Mouse (Mus musculus): ENCODE measurements around the gene Itga5. TPM values are rescaled to one million over a fixed set of nuclear protein-coding genes. Genes with fewer than 3 reads are reported as not detected.

The Itga5 gene
- polyA plus RNA-seq, 1 experiment from 2014 or later: 28.6 TPM

DNA sequence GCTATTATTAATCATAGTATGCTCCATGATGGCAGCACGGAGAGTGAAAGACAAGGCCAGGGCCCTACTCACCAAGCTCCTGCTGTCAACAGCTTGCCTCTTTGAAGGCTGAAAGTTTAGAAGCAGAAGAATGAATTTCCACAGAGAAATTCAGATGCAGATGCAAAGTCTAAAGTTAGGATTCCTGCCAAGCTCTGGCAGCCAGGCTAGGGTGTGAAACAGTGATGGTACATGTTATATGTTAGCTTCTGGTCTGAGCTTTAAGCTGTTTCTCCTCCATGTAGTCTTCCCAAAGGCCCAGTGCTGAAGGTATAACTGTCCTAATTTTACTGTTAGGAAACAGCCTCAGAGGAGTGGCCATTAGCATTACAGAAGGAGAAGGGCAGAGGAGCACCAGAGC is 2.6 kb upstream of the Itga5 start:
- Histone ChIP-seq H3K27ac (replicated peaks; ENCODE audit: low read depth, low read length) (no peak overlapping the region), H3K4me3 (ENCODE audit: low read depth, low read length) (no peak overlapping the region), H3K9me3 (ENCODE audit: control insufficient read depth, low read length) (no peaks in the 10 kb centered on the region), H3K4me1 (ENCODE audit: control insufficient read depth, insufficient read depth, low read length) (peaks cover 7% of the 10 kb centered on the region; the same call in 1 of the 2 replicates), H3K36me3 (ENCODE audit: control insufficient read depth, insufficient read depth, low read length) (no peaks in the 10 kb centered on the region), H3K9ac (ENCODE audit: low read length) (no peak overlapping the region), H3K4me2 (ENCODE audit: low read depth, severe bottlenecking) (no peak overlapping the region), H3K27me3 (ENCODE audit: control insufficient read depth, insufficient read depth, low read length) (no peaks in the 10 kb centered on the region)
- 78% methylated on average over 1 of the region's 1 CpGs for WGBS
- DNase-seq (ENCODE audit: low spot score) (no peak), ATAC-seq (ENCODE audit: insufficient number of reproducible peaks, low FRiP score, low TSS enrichment, low read depth) (no peak)

GRCm38 (mm10) chr15:103368179-103368940 is 1.8 kb upstream of the Itga5 start:
- H3K4me2 ChIP-seq (ENCODE audit: low read depth, severe bottlenecking): no peak overlapping the region
- no peaks in the 10 kb centered on the region for H3K9me3 ChIP-seq (ENCODE audit: control insufficient read depth, low read length)
- H3K36me3 ChIP-seq (ENCODE audit: control insufficient read depth, insufficient read depth, low read length): no peaks in the 10 kb centered on the region
- H3K4me1 ChIP-seq (ENCODE audit: control insufficient read depth, insufficient read depth, low read length): peaks cover 7% of the 10 kb centered on the region; the same call in 1 of the 2 replicates
- H3K27ac ChIP-seq (replicated peaks; ENCODE audit: low read depth, low read length): no peak overlapping the region
- H3K9ac ChIP-seq (ENCODE audit: low read length): no peak overlapping the region
- 82% methylated on average over 4 of the region's 4 CpGs for WGBS
- H3K27me3 ChIP-seq (ENCODE audit: control insufficient read depth, insufficient read depth, low read length): no peaks in the 10 kb centered on the region
- DNase-seq (ENCODE audit: low spot score): no peak
- no peak for ATAC-seq (ENCODE audit: insufficient number of reproducible peaks, low FRiP score, low TSS enrichment, low read depth)
- H3K4me3 ChIP-seq (ENCODE audit: low read depth, low read length): no peak overlapping the region

DNA sequence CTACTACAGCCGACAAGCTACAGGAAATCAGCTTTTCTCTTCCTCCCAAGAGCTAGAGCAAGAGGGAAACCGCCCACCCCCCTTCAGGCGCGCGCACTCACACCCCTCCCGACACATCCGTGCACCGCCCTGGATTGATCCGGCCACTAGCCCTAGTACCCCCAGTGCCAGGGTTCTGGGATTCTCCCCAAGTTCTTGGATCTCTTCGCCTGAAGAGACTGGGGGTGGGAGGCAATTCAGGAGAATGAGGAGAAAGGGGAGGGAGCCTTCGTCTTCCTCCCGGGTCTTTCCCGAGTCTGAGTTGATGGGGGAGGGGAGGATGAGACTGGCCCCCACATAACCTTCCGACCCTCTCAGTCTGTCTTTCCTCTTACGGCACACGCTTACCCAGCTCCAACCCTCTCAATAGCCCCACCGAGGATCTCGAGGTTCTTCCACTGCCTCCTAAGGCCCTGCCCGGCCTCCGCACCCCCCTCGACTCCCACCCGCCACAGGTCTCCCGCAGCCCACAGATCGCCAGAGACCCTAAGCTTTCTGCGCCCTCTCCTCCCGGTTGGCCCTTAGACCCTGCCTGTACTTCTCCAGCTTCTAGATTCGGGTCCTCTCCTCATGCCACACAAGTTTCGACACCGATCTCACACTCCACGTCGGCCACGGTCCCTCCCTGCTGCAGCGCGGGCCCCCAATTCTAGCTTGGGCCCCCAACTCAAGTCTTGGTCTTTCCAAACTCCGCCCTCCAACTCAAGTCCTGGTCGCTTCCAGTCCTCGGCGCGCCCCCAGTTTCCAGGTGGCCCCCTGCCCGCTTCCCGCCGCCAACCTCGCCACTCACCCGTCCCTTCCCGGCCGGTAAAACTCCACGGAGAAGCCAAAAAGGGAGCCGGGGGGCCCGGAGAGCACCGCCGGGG is 840 bp downstream of the Itga5 start:
- Histone ChIP-seq H3K9me3 (ENCODE audit: control insufficient read depth, low read length) (no peaks in the 10 kb centered on the region), H3K4me2 (ENCODE audit: low read depth, severe bottlenecking) (peak overlapping the region; percentile 62), H3K9ac (ENCODE audit: low read length) (peak overlapping the region; percentile 92), H3K36me3 (ENCODE audit: control insufficient read depth, insufficient read depth, low read length) (no peaks in the 10 kb centered on the region; the same call in 1 of the 2 replicates), H3K4me3 (ENCODE audit: low read depth, low read length) (peak overlapping the region; percentile 82), H3K4me1 (ENCODE audit: control insufficient read depth, insufficient read depth, low read length) (peaks cover 14% of the 10 kb centered on the region), H3K27me3 (ENCODE audit: control insufficient read depth, insufficient read depth, low read length) (no peaks in the 10 kb centered on the region), H3K27ac (replicated peaks; ENCODE audit: low read depth, low read length) (peak overlapping the region; percentile 71)
- ATAC-seq (ENCODE audit: insufficient number of reproducible peaks, low FRiP score, low TSS enrichment, low read depth): peak; percentile 57
- WGBS: under 1% methylated on average over 51 of the region's 51 CpGs
- DNase-seq (ENCODE audit: low spot score): peak; percentile 68

DNA sequence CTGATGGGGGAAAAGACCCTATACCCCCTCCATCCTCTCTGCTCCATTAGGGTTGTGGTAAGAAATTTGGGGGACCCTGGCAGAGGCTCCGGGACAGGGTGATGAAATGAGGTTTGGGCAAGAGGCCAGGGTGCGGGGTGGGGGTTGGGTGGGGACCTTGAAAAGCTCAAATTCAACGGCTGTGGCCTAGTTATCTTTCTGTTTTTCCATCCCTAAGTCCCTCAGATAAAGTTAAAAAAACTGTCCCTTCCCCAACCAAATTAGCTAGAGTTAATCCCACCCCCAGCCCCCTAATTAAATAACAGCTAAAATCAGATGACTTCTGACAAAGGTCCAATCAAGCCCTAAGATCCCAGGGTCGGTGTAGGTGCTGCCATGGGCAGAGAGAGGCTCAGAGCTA is 1.8 kb downstream of the Itga5 start:
- Histone ChIP-seq H3K27me3 (ENCODE audit: control insufficient read depth, insufficient read depth, low read length) (no peaks in the 10 kb centered on the region), H3K9ac (ENCODE audit: low read length) (no peak overlapping the region), H3K36me3 (ENCODE audit: control insufficient read depth, insufficient read depth, low read length) (no peaks in the 10 kb centered on the region; the same call in 1 of the 2 replicates), H3K4me2 (ENCODE audit: low read depth, severe bottlenecking) (peak overlapping the region; percentile 62), H3K4me1 (ENCODE audit: control insufficient read depth, insufficient read depth, low read length) (peaks cover 14% of the 10 kb centered on the region), H3K4me3 (ENCODE audit: low read depth, low read length) (peak overlapping the region; percentile 82), H3K27ac (replicated peaks; ENCODE audit: low read depth, low read length) (no peak overlapping the region), H3K9me3 (ENCODE audit: control insufficient read depth, low read length) (no peaks in the 10 kb centered on the region)
- ATAC-seq (ENCODE audit: insufficient number of reproducible peaks, low FRiP score, low TSS enrichment, low read depth) (no peak), DNase-seq (ENCODE audit: low spot score) (no peak)
- 44% methylated on average over 4 of the region's 4 CpGs for WGBS

DNA sequence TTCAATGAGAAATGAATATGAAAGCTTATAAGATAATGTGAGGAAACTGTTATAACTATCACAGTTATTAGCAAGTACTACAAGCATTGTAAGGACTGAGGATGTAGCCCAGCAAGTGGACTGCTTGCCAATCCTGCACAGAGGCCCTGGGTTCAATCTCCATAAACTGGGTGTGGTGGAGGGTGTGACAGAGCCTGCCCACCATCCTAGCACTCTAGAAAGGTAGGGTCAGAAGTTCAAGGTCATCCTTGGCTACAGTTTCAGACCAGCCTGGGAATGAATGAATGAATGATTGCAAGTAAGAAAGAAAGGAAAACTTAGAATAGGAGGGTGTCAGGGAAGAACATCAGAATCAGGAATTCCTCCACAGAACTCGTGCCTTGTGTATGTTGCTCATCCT is 2.8 kb downstream of the Itga5 start:
- Histone ChIP-seq H3K9ac (ENCODE audit: low read length) (no peak overlapping the region), H3K36me3 (ENCODE audit: control insufficient read depth, insufficient read depth, low read length) (no peaks in the 10 kb centered on the region; the same call in 1 of the 2 replicates), H3K27me3 (ENCODE audit: control insufficient read depth, insufficient read depth, low read length) (no peaks in the 10 kb centered on the region), H3K9me3 (ENCODE audit: control insufficient read depth, low read length) (no peaks in the 10 kb centered on the region), H3K4me2 (ENCODE audit: low read depth, severe bottlenecking) (no peak overlapping the region), H3K27ac (replicated peaks; ENCODE audit: low read depth, low read length) (no peak overlapping the region), H3K4me1 (ENCODE audit: control insufficient read depth, insufficient read depth, low read length) (peaks cover 19% of the 10 kb centered on the region), H3K4me3 (ENCODE audit: low read depth, low read length) (no peak overlapping the region)
- 69% methylated on average over 1 of the region's 1 CpGs for WGBS
- no peak for DNase-seq (ENCODE audit: low spot score)
- ATAC-seq (ENCODE audit: insufficient number of reproducible peaks, low FRiP score, low TSS enrichment, low read depth): no peak

DNA sequence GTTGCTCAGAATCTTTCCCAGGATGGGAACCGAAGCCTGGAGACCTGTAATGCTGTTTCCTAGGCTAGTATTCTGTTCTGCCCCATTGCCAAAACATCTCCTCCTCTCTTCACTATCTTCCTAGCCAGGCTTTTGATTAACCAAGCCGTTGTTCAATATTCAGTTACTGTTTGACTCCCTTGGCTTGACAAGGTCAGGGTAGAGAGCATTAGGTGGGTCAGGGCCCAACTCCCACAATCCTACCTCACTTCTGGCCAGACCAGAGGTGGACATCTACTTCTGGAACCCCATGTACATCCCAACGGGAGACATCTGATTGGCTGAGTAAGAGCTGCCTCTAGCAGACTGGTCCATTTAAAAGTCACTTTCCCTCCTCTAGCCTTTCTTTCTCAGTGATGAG is 3.6 kb downstream of the Itga5 start:
- no peak overlapping the region for H3K9ac ChIP-seq (ENCODE audit: low read length)
- DNase-seq (ENCODE audit: low spot score) (no peak), ATAC-seq (ENCODE audit: insufficient number of reproducible peaks, low FRiP score, low TSS enrichment, low read depth) (no peak)
- no peaks in the 10 kb centered on the region; the same call in 1 of the 2 replicates for H3K36me3 ChIP-seq (ENCODE audit: control insufficient read depth, insufficient read depth, low read length)
- H3K9me3 ChIP-seq (ENCODE audit: control insufficient read depth, low read length): no peaks in the 10 kb centered on the region
- H3K4me1 ChIP-seq (ENCODE audit: control insufficient read depth, insufficient read depth, low read length): peaks cover 26% of the 10 kb centered on the region
- H3K4me3 ChIP-seq (ENCODE audit: low read depth, low read length): no peak overlapping the region
- no peak overlapping the region for H3K27ac ChIP-seq (replicated peaks; ENCODE audit: low read depth, low read length)
- 95% methylated on average over 3 of the region's 3 CpGs for WGBS
- no peak overlapping the region for H3K4me2 ChIP-seq (ENCODE audit: low read depth, severe bottlenecking)
- H3K27me3 ChIP-seq (ENCODE audit: control insufficient read depth, insufficient read depth, low read length): no peaks in the 10 kb centered on the region

DNA sequence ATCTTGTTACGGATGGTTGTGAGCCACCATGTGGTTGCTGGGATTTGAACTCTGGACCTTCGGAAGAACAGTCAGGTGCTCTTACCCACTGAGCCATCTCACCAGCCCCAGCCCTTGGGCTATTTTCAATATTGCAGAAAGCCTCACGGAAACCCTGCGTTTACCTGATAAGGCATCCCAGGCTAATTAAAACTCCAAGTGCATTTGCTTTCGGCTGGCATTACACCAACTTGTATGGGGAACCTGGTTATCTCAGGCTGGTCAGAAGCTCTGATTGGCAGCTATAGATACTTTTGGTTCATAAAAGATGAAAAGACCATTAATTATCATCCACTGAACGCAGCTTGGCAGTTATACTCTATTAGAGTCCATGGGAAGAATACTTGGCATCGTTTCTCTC is 4.2 kb downstream of the Itga5 start:
- Histone ChIP-seq H3K27ac (replicated peaks; ENCODE audit: low read depth, low read length) (no peak overlapping the region), H3K9me3 (ENCODE audit: control insufficient read depth, low read length) (no peaks in the 10 kb centered on the region), H3K4me1 (ENCODE audit: control insufficient read depth, insufficient read depth, low read length) (peaks cover 26% of the 10 kb centered on the region), H3K9ac (ENCODE audit: low read length) (no peak overlapping the region), H3K36me3 (ENCODE audit: control insufficient read depth, insufficient read depth, low read length) (no peaks in the 10 kb centered on the region; the same call in 1 of the 2 replicates), H3K4me2 (ENCODE audit: low read depth, severe bottlenecking) (no peak overlapping the region), H3K4me3 (ENCODE audit: low read depth, low read length) (no peak overlapping the region), H3K27me3 (ENCODE audit: control insufficient read depth, insufficient read depth, low read length) (no peaks in the 10 kb centered on the region)
- ATAC-seq (ENCODE audit: insufficient number of reproducible peaks, low FRiP score, low TSS enrichment, low read depth) (no peak), DNase-seq (ENCODE audit: low spot score) (no peak)
- WGBS: 90% methylated on average over 6 of the region's 7 CpGs

GRCm38 (mm10) chr15:103361269-103361668 is 5.3 kb downstream of the Itga5 start:
- 36% methylated on average over 1 of the region's 1 CpGs for WGBS

More at GRCm38 (mm10) chr15:103361269-103361668, 5.3 kb downstream of the Itga5 start:
- ATAC-seq (ENCODE audit: insufficient number of reproducible peaks, low FRiP score, low TSS enrichment, low read depth) (no peak), DNase-seq (ENCODE audit: low spot score) (no peak)
- Histone ChIP-seq H3K9ac (ENCODE audit: low read length) (no peak overlapping the region; the same call in 1 of the 2 replicates), H3K27me3 (ENCODE audit: control insufficient read depth, insufficient read depth, low read length) (no peaks in the 10 kb centered on the region), H3K4me1 (ENCODE audit: control insufficient read depth, insufficient read depth, low read length) (peaks cover 21% of the 10 kb centered on the region), H3K27ac (replicated peaks; ENCODE audit: low read depth, low read length) (no peak overlapping the region), H3K4me3 (ENCODE audit: low read depth, low read length) (no peak overlapping the region), H3K36me3 (ENCODE audit: control insufficient read depth, insufficient read depth, low read length) (peaks cover 3% of the 10 kb centered on the region; the same call in 1 of the 2 replicates), H3K4me2 (ENCODE audit: low read depth, severe bottlenecking) (no peak overlapping the region), H3K9me3 (ENCODE audit: control insufficient read depth, low read length) (no peaks in the 10 kb centered on the region)

Measured in limb, embryonic 11.5 days (tissue).